Mouse (Mus musculus): ENCODE measurements around the gene Lrrc45. TPM values are rescaled to one million over a fixed set of nuclear protein-coding genes. Genes with fewer than 3 reads are reported as not detected.

Lrrc45 gene
- polyA plus RNA-seq, 1 experiment: 34.3 TPM

DNA sequence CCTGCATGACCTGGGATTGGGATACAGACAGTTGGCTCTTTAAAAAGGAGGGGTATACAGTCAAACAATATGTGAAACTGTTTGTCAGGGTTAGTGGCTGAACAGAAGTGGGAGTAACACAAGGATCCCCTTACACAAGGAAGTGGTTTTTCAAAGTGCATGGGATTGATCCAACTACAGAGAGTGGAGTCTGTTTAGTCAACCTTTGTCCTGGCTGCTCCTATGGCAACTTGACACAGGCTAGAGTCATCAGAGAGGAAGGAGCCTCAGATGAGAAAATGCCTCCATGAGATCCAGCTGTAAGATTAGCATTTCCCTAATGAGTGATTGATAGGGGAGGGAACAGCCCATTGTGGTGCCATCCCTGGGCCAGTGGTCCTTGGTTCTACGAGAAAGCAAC, 54.5 kb downstream of the Lrrc45 start:
- TF ChIP-seq POLR2A (IDR thresholded peaks at IDR 0.05; ENCODE audit: borderline replicate concordance, low read depth, low read length) (no peak), CTCF (IDR thresholded peaks at IDR 0.05; ENCODE audit: low read depth, low read length) (no peak)
- Histone ChIP-seq H3K4me1 (ENCODE audit: control insufficient read depth, insufficient read depth, low read length) (peaks cover 21% of the 10 kb centered on the region), H3K4me3 (ENCODE audit: insufficient read depth, low read length) (no peak overlapping the region), H3K27ac (ENCODE audit: insufficient read depth, low read depth, low read length) (peak overlapping the region; percentile 7; the same call in 1 of the 2 replicates)

Other genes with a start within 250 kb of the Lrrc45 start
- gene Arl16, start 246.3 kb upstream of the Lrrc45 start, polyA plus RNA-seq (2012; ENCODE audit: insufficient read depth, insufficient read length, missing spikeins): 13.0 and 13.6 TPM in 2 replicates
- 43.3 and 46.7 TPM in 2 replicates for gene Mrpl12, start 229.3 kb upstream of the Lrrc45 start, polyA plus RNA-seq (2012; ENCODE audit: insufficient read depth, insufficient read length, missing spikeins)
- gene Slc25a10, start 222.1 kb upstream of the Lrrc45 start, polyA plus RNA-seq (2012; ENCODE audit: insufficient read depth, insufficient read length, missing spikeins): 62.9 and 65.6 TPM in 2 replicates
- not detected in 2 replicates for gene Gcgr, start 183.2 kb upstream of the Lrrc45 start, polyA plus RNA-seq (2012; ENCODE audit: insufficient read depth, insufficient read length, missing spikeins)
- 63.5 and 64.0 TPM in 2 replicates for gene Mcrip1, start 164.2 kb upstream of the Lrrc45 start, polyA plus RNA-seq (2012; ENCODE audit: insufficient read depth, insufficient read length, missing spikeins)
- gene Ppp1r27, start 162.8 kb upstream of the Lrrc45 start, polyA plus RNA-seq (2012; ENCODE audit: insufficient read depth, insufficient read length, missing spikeins): not detected in 2 replicates
- 292 and 334 TPM in 2 replicates for gene P4hb, start 140.7 kb upstream of the Lrrc45 start, polyA plus RNA-seq (2012; ENCODE audit: insufficient read depth, insufficient read length, missing spikeins)
- gene Arhgdia, start 132.3 kb upstream of the Lrrc45 start, polyA plus RNA-seq (2012; ENCODE audit: insufficient read depth, insufficient read length, missing spikeins): 628 and 760 TPM in 2 replicates
- gene Alyref, start 115.6 kb upstream of the Lrrc45 start, polyA plus RNA-seq (2012; ENCODE audit: insufficient read depth, insufficient read length, missing spikeins): 97.5 and 121 TPM in 2 replicates
- 127 and 128 TPM in 2 replicates for gene Anapc11, start 115.5 kb upstream of the Lrrc45 start, polyA plus RNA-seq (2012; ENCODE audit: insufficient read depth, insufficient read length, missing spikeins)
- gene Npb, start 105.4 kb upstream of the Lrrc45 start, polyA plus RNA-seq (2012; ENCODE audit: insufficient read depth, insufficient read length, missing spikeins): 1.4 TPM in 1 of 2 replicates, not detected in the other
- 52.4 and 64.5 TPM in 2 replicates for gene Pcyt2, start 96.0 kb upstream of the Lrrc45 start, polyA plus RNA-seq (2012; ENCODE audit: insufficient read depth, insufficient read length, missing spikeins)
- gene Sirt7, start 88.7 kb upstream of the Lrrc45 start, polyA plus RNA-seq (2012; ENCODE audit: insufficient read depth, insufficient read length, missing spikeins): 78.5 and 91.5 TPM in 2 replicates
- 76.0 and 77.5 TPM in 2 replicates for gene Mafg, start 80.3 kb upstream of the Lrrc45 start, polyA plus RNA-seq (2012; ENCODE audit: insufficient read depth, insufficient read length, missing spikeins)
- gene Pycr1, start 70.2 kb upstream of the Lrrc45 start, polyA plus RNA-seq (2012; ENCODE audit: insufficient read depth, insufficient read length, missing spikeins): 0.61 and 0.78 TPM in 2 replicates
- not detected in 2 replicates for gene Myadml2, start 65.8 kb upstream of the Lrrc45 start, polyA plus RNA-seq (2012; ENCODE audit: insufficient read depth, insufficient read length, missing spikeins)
- gene Notum, start 52.8 kb upstream of the Lrrc45 start, polyA plus RNA-seq (2012; ENCODE audit: insufficient read depth, insufficient read length, missing spikeins): not detected in 2 replicates
- gene Aspscr1, start 41.0 kb upstream of the Lrrc45 start, polyA plus RNA-seq (2012; ENCODE audit: insufficient read depth, insufficient read length, missing spikeins): 42.8 and 50.5 TPM in 2 replicates
- 109 and 110 TPM in 2 replicates for gene Cenpx, start 187 bp upstream of the Lrrc45 start, polyA plus RNA-seq (2012; ENCODE audit: insufficient read depth, insufficient read length, missing spikeins)
- gene Rac3, start 7.5 kb downstream of the Lrrc45 start, polyA plus RNA-seq (2012; ENCODE audit: insufficient read depth, insufficient read length, missing spikeins): 14.3 and 18.1 TPM in 2 replicates
- gene Dcxr, start 13.4 kb downstream of the Lrrc45 start, polyA plus RNA-seq (2012; ENCODE audit: insufficient read depth, insufficient read length, missing spikeins): 65.0 and 65.6 TPM in 2 replicates
- gene Cbr2, start 18.2 kb downstream of the Lrrc45 start, polyA plus RNA-seq (2012; ENCODE audit: insufficient read depth, insufficient read length, missing spikeins): 57.0 and 81.4 TPM in 2 replicates
- 13.2 and 32.4 TPM in 2 replicates for gene Hmga1b, start 48.9 kb downstream of the Lrrc45 start, polyA plus RNA-seq (2012; ENCODE audit: insufficient read depth, insufficient read length, missing spikeins)
- gene Rfng, start 70.3 kb downstream of the Lrrc45 start, polyA plus RNA-seq (2012; ENCODE audit: insufficient read depth, insufficient read length, missing spikeins): 18.3 and 22.6 TPM in 2 replicates
- 34.7 and 41.1 TPM in 2 replicates for gene Gps1, start 70.3 kb downstream of the Lrrc45 start, polyA plus RNA-seq (2012; ENCODE audit: insufficient read depth, insufficient read length, missing spikeins)
- gene Dus1l, start 82.5 kb downstream of the Lrrc45 start, polyA plus RNA-seq (2012; ENCODE audit: insufficient read depth, insufficient read length, missing spikeins): 22.7 and 28.5 TPM in 2 replicates
- 6.9 and 8.1 TPM in 2 replicates for gene Fasn, start 110.6 kb downstream of the Lrrc45 start, polyA plus RNA-seq (2012; ENCODE audit: insufficient read depth, insufficient read length, missing spikeins)
- 3.0 and 4.1 TPM in 2 replicates for gene Ccdc57, start 218.9 kb downstream of the Lrrc45 start, polyA plus RNA-seq (2012; ENCODE audit: insufficient read depth, insufficient read length, missing spikeins)
- gene Slc16a3, start 234.6 kb downstream of the Lrrc45 start, polyA plus RNA-seq (2012; ENCODE audit: insufficient read depth, insufficient read length, missing spikeins): 45.2 and 50.5 TPM in 2 replicates